Mouse (Mus musculus) thymus, adult 2 months (tissue): ENCODE data around the gene Spata31d1d.

Experiments used
- CTCF ChIP-seq: fragments of 200-500 bp; IDR thresholded peaks from 2 replicates; pipeline ENCODE4 v1.5.1; 2012; ENCODE audit warnings: mild to moderate bottlenecking, control low read depth, low read length, moderate library complexity, borderline replicate concordance; ENCODE audit not compliant: control insufficient read depth, poor library complexity, insufficient read depth; ENCODE audit errors: extremely low read depth
- POLR2A ChIP-seq: fragments of 200-500 bp; IDR thresholded peaks from 2 replicates; pipeline ENCODE4 v1.6.1; 2012; ENCODE audit warnings: mild to moderate bottlenecking, low read length, control low read depth, moderate library complexity; ENCODE audit not compliant: control insufficient read depth, poor library complexity, insufficient read depth; ENCODE audit errors: extremely low read depth

DNA sequence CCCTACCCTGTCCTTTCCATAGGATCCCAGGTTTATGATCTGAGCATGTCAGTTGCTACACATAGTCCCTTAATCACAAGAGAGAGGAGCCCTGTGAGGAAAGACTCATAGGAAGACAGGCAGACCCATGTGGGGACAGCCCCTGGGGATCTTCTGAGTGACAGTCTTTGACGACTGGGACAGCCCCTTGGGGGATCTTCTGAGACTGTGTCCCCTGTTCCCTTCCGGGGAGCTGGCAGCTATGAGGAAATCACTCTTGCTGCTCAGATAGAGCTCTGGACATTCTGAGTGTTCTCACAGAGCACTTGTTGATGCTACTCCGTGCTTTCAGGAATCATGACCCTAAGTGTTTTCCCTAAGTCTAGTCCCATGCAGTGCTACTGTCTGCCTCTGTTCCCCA is 17.8 kb downstream of the Spata31d1d start:
- TF ChIP-seq POLR2A (no peak), CTCF (no peak)
